Mouse (Mus musculus): ENCODE measurements at regions not wholly inside any gene's neighbourhood (a gene's known extent, or its start where the extent isn't known, plus 50 kb on each side); places are given as distances from the start of the nearest gene placed in this dataset.

DNA sequence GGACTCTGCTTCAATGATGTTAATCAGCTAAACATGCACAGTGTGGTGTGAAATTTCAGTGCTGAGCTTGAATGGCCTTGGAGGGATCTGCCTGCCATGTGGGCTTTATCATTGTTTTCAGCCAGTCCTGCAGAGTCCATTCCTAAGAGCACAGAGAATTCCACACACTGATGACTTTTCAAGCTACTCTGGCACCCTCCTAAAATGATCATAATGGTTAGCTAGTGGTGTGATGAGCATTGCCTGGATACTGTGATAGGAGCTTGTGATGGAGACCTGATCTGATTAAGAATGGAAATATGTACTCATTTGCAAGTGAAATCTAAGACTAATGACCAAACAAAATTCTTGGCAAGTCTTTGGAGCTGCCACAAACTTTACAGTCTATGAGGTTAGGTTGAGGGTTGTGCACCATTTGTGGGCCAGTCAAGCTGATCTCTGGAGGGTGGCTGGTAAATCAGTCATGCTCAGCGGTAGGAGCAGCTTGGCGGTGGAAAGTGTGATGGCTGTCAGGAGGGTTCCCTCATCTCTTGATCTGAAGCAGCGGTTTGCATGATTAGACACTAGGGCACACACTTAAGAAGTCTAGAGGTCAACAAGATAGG, 91.0 kb upstream of the Cep162 start:
- DNase-seq (ENCODE audit: low spot score): no peak

DNA sequence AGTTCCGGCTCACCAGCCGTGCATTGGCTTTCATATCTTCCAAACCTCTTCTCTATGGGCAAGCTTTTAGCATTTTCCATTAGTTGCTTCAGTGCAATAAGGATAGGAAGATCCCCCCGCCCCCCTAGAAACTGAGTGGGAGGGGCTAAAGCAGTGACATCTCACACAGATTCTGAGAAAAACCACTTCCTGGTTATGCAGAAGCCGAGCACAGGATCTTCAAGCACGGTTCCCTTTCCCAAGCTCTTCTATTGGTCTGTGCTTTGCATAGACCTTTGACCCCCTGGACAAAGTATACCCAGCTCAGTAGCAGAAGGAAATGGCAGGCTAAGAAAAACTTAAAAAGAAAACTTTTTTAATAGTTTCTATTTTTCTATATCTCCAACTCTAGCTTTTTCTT, 86.1 kb upstream of the Cep162 start:
- DNase-seq (ENCODE audit: low spot score): no peak

DNA sequence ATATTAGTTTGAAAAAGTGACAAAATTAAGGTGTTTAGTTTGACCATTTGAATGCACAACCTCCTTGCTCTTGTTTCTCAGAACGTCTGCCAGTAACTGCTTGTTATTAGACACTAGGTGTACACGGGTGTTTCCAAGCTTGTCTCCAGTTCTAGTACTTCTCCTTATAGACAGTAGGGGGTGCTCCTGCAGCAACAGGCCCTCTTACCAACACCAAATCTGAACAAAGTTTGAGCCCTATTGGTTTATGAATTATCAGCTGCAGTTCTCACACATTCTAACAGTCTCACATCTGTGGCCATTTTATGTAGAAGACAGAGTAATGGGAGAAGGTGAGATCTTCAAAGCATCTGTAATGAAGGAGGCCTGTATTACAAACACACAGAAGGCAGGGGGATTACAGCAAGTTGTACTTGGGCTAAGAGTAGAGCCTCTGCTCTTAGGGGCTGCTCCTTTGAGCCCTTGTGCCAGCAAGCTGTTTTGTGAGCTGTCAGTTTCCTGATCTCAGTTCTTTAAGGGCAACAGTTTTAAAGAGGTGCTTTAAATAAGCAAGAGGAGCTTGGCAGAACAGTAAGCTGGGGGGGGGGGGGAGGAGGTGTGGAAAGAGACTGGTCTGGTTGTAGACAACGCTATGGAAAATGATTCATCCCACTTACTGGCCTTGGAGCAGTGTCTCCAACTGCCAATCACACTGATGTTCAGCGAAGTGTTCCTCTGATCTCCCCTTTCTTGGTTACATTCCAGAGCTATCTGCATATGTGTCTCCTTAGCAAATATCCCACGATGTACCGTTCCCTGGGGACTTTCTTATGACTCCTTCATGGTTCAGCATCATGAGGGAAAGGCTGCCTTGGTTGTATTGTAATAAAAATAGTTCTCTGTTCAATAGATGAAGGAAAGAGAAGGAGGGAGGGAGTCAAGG, 71.3 kb upstream of the Cep162 start:
- peak; percentile 43 for DNase-seq (ENCODE audit: low spot score)

DNA sequence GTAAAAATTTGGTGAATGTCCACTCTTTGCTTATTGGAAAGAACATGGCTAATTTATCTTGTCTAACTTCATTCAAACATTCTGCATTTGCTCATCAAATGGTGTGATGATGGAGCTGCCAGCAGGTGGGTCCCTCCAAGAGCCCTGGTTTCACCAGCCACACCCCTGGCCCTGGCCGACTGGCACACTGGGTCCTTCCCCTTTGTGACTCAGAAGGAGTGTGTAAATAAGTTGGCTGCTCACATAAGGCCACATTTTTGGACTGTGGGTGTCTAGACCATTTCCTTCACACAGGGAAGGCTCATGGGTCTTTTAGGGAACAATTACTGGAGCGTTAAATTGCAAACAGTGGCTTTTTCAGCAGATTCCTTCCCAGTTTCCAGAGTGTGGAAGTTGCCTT, 68.4 kb upstream of the Cep162 start:
- DNase-seq (ENCODE audit: low spot score): no peak

DNA sequence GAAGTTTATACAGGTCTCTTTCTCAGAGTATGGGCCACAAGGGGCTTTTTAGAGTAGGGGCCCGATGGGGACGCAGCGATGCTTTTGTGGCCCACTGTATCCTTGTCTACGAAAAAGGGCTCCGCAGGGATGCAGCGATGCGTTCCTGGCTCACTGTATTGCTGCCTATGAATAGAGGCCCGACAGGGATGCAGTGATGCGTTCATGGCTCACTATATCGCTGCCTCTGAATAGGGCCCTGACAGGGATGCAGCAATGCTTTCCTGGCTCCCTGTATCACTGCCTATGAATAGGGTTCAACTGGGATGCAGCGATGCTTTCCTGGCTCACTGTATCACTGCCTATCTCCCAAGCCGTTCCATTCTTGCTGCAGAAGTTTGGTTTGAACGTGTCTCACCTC, 65.4 kb upstream of the Cep162 start:
- DNase-seq (ENCODE audit: low spot score): no peak

DNA sequence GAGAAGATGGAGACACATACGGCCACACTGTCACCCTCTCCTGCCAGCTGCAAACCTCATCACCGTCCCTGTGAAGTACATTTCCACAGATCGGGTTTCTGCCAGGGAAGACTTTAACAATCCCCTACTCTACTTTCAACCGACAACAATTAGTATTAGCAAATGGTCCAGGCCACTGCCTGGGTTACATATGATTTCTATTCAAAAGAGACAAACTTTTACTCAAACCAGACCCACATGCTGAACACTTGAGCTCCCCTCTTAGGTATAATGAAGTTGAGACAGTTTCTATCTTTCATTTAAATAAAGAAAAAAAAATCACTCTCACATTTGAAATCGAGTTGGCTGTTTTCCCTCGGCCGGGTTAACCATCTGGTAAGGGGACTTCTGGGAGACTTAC, 63.4 kb upstream of the Cep162 start:
- no peak for DNase-seq (ENCODE audit: low spot score)

DNA sequence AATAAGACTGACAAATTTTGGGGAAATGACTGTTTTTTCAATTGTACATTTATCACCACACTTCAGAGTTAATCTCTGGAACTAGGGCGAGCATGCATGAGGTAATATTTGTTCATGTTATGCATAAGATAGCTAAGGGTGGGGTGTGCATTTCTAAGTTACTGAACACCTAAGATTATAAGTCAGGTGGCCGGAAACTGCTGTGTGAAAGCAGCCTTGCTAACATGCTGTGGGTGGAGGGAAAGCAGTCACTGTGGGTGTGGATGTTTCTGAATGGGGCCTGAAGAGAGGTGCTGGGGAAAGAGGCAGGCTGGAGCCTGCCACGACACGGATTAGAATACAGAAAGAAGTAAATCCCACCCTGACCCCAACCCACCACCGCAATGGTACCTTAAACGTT, 54.8 kb upstream of the Cep162 start:
- DNase-seq (ENCODE audit: low spot score): no peak

All from adipocyte (in vitro differentiated cells).